Mouse (Mus musculus) activated CD4-positive, CD25-positive, alpha-beta regulatory T cell, adult 4 months (primary cell): ENCODE results near the gene Fam241a. TPM values are rescaled to one million over a fixed set of nuclear protein-coding genes. Genes with fewer than 3 reads are reported as not detected.
A peak's percentile ranks its signal among the peaks of the same experiment; 100 is the strongest.

ENCODE experiments used
- ATAC-seq: one replicate; pipeline ENCODE4 v1.8.0; 2017
- polyA plus RNA-seq, 2 experiments: library from polyadenylated mRNA; unstranded; fragments of 100-300 nt; shearing (Covaris generic); gene quantifications; one replicate each; pipeline ENCODE4 v1.2.1; 2017

Fam241a gene
- polyA plus RNA-seq, 2 experiments from 2014 or later, result 4.0 to 7.2 TPM

- ATAC-seq, result no peak
These were observed 60.5 kb downstream of the Fam241a start for GRCm38 (mm10) chr3:127835594-127835993.

- ATAC-seq, result no peak
These were observed 62.1 kb downstream of the Fam241a start for GRCm38 (mm10) chr3:127834040-127834439.

GRCm38 (mm10) chr3:127831079-127831478, 65.0 kb downstream of the Fam241a start:
- ATAC-seq, result no peak

GRCm38 (mm10) chr3:127830183-127830582, 65.9 kb downstream of the Fam241a start:
- ATAC-seq, result no peak

GRCm38 (mm10) chr3:127827123-127827522, 69.0 kb downstream of the Fam241a start:
- no peak for ATAC-seq

- ATAC-seq, result no peak
These were observed 69.6 kb downstream of the Fam241a start for GRCm38 (mm10) chr3:127826503-127826902.

- ATAC-seq, result peak; percentile 93
These were observed 71.9 kb downstream of the Fam241a start for GRCm38 (mm10) chr3:127823886-127824863.

GRCm38 (mm10) chr3:127821209-127821608, 74.9 kb downstream of the Fam241a start:
- no peak for ATAC-seq

- ATAC-seq, result no peak
These were observed 75.7 kb downstream of the Fam241a start for GRCm38 (mm10) chr3:127820400-127820799.

Other genes starting within 250 kb of the Fam241a start
- gene Alpk1, start 115.8 kb downstream of the Fam241a start, polyA plus RNA-seq, result under 1 TPM; 0.19 to 0.51 TPM
- gene Tifa, start 106.5 kb downstream of the Fam241a start, polyA plus RNA-seq, result under 1 TPM in 1 of 2 experiments, not detected in 1; 0.42 TPM
- 10 to 100 TPM; 15.4 to 25.2 TPM for gene Ap1ar, start 58.8 kb downstream of the Fam241a start, polyA plus RNA-seq